ENCODE assay signal across 20 mouse cellular contexts in the genomic region with DNA sequence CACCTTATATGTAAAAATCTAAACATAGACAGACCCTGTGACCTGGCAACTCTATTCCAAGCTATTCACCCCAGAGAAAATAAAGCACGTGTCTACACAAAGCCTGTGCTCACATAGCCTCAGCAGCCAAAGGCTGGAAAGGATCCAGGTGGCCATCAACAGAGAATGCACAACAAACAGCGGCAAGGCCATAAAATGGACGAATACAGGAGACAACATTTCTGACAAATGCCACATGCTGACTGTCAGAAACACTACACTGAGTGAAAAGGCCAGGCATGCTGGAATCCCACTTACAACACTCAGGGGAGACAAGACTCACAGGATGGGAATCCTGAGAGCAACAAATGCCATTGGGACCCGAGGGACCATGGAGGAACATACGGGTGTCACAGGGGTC. TPM values are rescaled to one million over a fixed set of nuclear protein-coding genes. Genes with fewer than 3 reads are reported as not detected.
DNase-seq lines count a peak whose midpoint lies in the region; ATAC-seq and TF ChIP-seq lines count a peak whose summit lies in the region.
"Had no signal": no experiment of that assay in that cellular context is flagged by ENCODE, and none has a peak within 500 bp of the region (broad histone marks: within the 10 kb centered on the region; RNA-seq: fewer than 3 reads in every experiment).

No protein-coding gene starts in this region.

- H3K4me2 ChIP-seq in kidney, embryonic 14.5 days (replicated peaks; ENCODE audit: low read depth, low read length) = no peak overlapping the region
- no peak overlapping the region for H3K4me2 ChIP-seq in lung, postnatal 0 days (replicated peaks; ENCODE audit: low read depth, low read length)
- H3K4me2 ChIP-seq: hindbrain, embryonic 12.5 days; limb, embryonic 12.5 days; midbrain, embryonic 15.5 days had no signal

- no peaks in the 10 kb centered on the region for H3K9me3 ChIP-seq in kidney, embryonic 14.5 days (ENCODE audit: control insufficient read depth, low read length)
- H3K9me3 ChIP-seq in lung, postnatal 0 days (ENCODE audit: low read length) = no peaks in the 10 kb centered on the region
- H3K9me3 ChIP-seq: hindbrain, embryonic 12.5 days; limb, embryonic 12.5 days; midbrain, embryonic 15.5 days had no signal

- no peaks in the 10 kb centered on the region for H3K27me3 ChIP-seq in kidney, embryonic 14.5 days (ENCODE audit: control insufficient read depth, insufficient read depth, low read length)
- H3K27me3 ChIP-seq in lung, postnatal 0 days (replicated peaks; ENCODE audit: insufficient read depth, low read length) = no peaks in the 10 kb centered on the region
- H3K27me3 ChIP-seq: hindbrain, embryonic 12.5 days; limb, embryonic 12.5 days; midbrain, embryonic 15.5 days had no signal

- no peak overlapping the region for H3K4me3 ChIP-seq in kidney, embryonic 14.5 days (ENCODE audit: low read length)
- no peak overlapping the region for H3K4me3 ChIP-seq in lung, postnatal 0 days (ENCODE audit: low read depth, low read length)
- H3K4me3 ChIP-seq: hindbrain, embryonic 12.5 days; limb, embryonic 12.5 days; midbrain, embryonic 15.5 days had no signal

- H3K27ac ChIP-seq in kidney, embryonic 14.5 days (ENCODE audit: low read depth, low read length) = no peak overlapping the region
- H3K27ac ChIP-seq in lung, postnatal 0 days (ENCODE audit: low read length) = no peak overlapping the region
- H3K27ac ChIP-seq: hindbrain, embryonic 12.5 days; limb, embryonic 12.5 days; liver, embryonic 14.5 days; midbrain, embryonic 15.5 days had no signal

- H3K36me3 ChIP-seq in kidney, embryonic 14.5 days (ENCODE audit: control insufficient read depth, insufficient read depth, low read length) = peaks cover 88% of the 10 kb centered on the region
- peaks cover 59% of the 10 kb centered on the region for H3K36me3 ChIP-seq in lung, postnatal 0 days (ENCODE audit: insufficient read depth, low read length)

- peak; percentile 65 for ATAC-seq in kidney, embryonic 14.5 days (ENCODE audit: low FRiP score, low TSS enrichment)
- ATAC-seq in lung, postnatal 0 days = peak; percentile 69
- ATAC-seq: forebrain, embryonic 14.5 days; inflammation-experienced regulatory T-cells, adult 6 months; midbrain, embryonic 15.5 days had no signal

- 56% methylated on average over 5 of the region's 5 CpGs for WGBS in kidney, embryonic 14.5 days
- WGBS in lung, postnatal 0 days = 72% methylated on average over 5 of the region's 5 CpGs

- TF ChIP-seq EP300 in lung, postnatal 0 days (IDR thresholded peaks at IDR 0.05) = no peak

- TF ChIP-seq CTCF in lung, postnatal 0 days (IDR thresholded peaks at IDR 0.05) = no peak

- H3K4me1 ChIP-seq in kidney, embryonic 14.5 days (ENCODE audit: control insufficient read depth, insufficient read depth, low read length) = no peaks in the 10 kb centered on the region
- H3K4me1 ChIP-seq in lung, postnatal 0 days (ENCODE audit: insufficient read depth, low read depth, low read length) = no peaks in the 10 kb centered on the region
- H3K4me1 ChIP-seq: hindbrain, embryonic 12.5 days; limb, embryonic 12.5 days; midbrain, embryonic 15.5 days had no signal

- H3K9ac ChIP-seq in kidney, embryonic 14.5 days (ENCODE audit: low read depth, low read length) = no peak overlapping the region
- no peak overlapping the region for H3K9ac ChIP-seq in lung, postnatal 0 days (replicated peaks; ENCODE audit: low read depth)
- H3K9ac ChIP-seq: hindbrain, embryonic 12.5 days; limb, embryonic 12.5 days; liver, embryonic 14.5 days; midbrain, embryonic 15.5 days had no signal

- peak; percentile 20 for DNase-seq in kidney, adult 18-20 months
- no peak for DNase-seq in kidney, adult 8-10 months
- DNase-seq in adrenal gland, postnatal 10 days = peak; percentile 59
- peak; percentile 69 for DNase-seq in lung, postnatal 0 days (ENCODE audit: low spot score)
- no peak for DNase-seq in cerebellum, postnatal 4 days (ENCODE audit: low spot score in 2 of 2)
- no peak for DNase-seq in heart, adult 9 months (ENCODE audit: low spot score in 2 of 2)
- DNase-seq: B cell, adult 2 months; cerebellum, adult 11 months; cerebellum, postnatal 14 days; gastrocnemius, postnatal 36 days; right cerebral cortex, adult 18-20 months; spleen, adult 18-20 months; thymus, adult 2 months had no signal

RNA-seq across cellular contexts. Expression of a gene that starts 15.2 kb away (rescaled TPM):
- 10 to 100 TPM; 14.8 to 19.4 TPM for total RNA-seq in adrenal gland, postnatal 10 days (2021)
- 11.7 and 20.1 TPM in 2 replicates for polyA plus RNA-seq in kidney, embryonic 14.5 days (2014; fragmentation: Nextera tagmentation; extraction: Ambion mirVana)
- 10.8 and 11.1 TPM in 2 replicates for polyA plus RNA-seq in lung, postnatal 0 days (2015; fragmentation: Nextera tagmentation; extraction: Ambion mirVana)

RNA-seq across cellular contexts. Expression of a gene that starts 34.3 kb away (rescaled TPM):
- 100 to 1,000 TPM; 167 to 169 TPM for total RNA-seq in adrenal gland, postnatal 10 days (2021)
- 324 and 348 TPM in 2 replicates for polyA plus RNA-seq in kidney, embryonic 14.5 days (2014; fragmentation: Nextera tagmentation; extraction: Ambion mirVana)
- polyA plus RNA-seq in lung, postnatal 0 days (2015; fragmentation: Nextera tagmentation; extraction: Ambion mirVana) = 155 and 160 TPM in 2 replicates

RNA-seq across cellular contexts. Expression of a gene that starts 55.0 kb away (rescaled TPM):
- 100 to 1,000 TPM; 355 to 389 TPM for total RNA-seq in adrenal gland, postnatal 10 days (2021)
- 1,237 and 1,509 TPM in 2 replicates for polyA plus RNA-seq in kidney, embryonic 14.5 days (2014; fragmentation: Nextera tagmentation; extraction: Ambion mirVana)
- 2,106 and 2,119 TPM in 2 replicates for polyA plus RNA-seq in lung, postnatal 0 days (2015; fragmentation: Nextera tagmentation; extraction: Ambion mirVana)

Comparison
In these comparisons a context has a peak if more than half of its experiments do, and no peak if none do; other contexts are left out.
1. DNase-seq: peak in kidney, adult 18-20 months (single experiment), adrenal gland, postnatal 10 days (single experiment) and lung, postnatal 0 days (single experiment); none in kidney, adult 8-10 months (0 of 2), cerebellum, postnatal 4 days (0 of 2) and heart, adult 9 months (0 of 2).